Mouse (Mus musculus): ENCODE data around the gene Tpo.

DNA sequence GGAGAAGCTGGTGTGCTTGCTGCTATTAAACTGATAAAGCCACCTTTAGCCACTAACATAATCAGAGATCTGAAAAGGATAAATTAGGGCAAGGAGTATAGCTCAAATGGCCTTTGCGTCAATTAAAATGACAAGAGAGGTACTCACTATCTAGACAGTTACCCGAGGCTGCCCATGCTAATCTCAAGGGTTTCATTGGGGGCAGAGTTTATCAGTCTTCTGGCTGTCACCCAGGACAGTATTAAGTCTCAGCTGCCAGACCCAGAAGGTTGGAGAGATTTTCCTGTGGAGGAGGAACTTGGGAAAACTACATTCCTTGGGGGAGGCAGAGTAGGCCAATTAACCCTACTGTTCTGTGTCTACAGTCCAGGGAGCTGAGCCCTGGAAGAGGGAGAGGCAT, 63.1 kb downstream of the Tpo start:
- TF ChIP-seq POLR2A (IDR thresholded peaks at IDR 0.05; ENCODE audit: borderline replicate concordance, insufficient read depth, low read length): no peak
- no peak for TF ChIP-seq CTCF (IDR thresholded peaks at IDR 0.05; ENCODE audit: borderline replicate concordance, insufficient read depth, low read depth, low read length)
